Mouse (Mus musculus) midbrain, embryonic 16.5 days (tissue): ENCODE data around the gene Cbfb. TPM values are rescaled to one million over a fixed set of nuclear protein-coding genes. Genes with fewer than 3 reads are reported as not detected.
"Not testable (repeated sequence)": the region's sequence is repeated elsewhere in the genome, so short reads cannot be mapped to it uniquely, and the experiment has no call there.

ENCODE experiments used
- ATAC-seq: fragments of 200-750 bp; cut with Nextera tagmentation; 2 replicates; pipeline ENCODE4 v1.8.0; 2017; ENCODE audit warnings: moderate TSS enrichment
- H3K27ac ChIP-seq: fragments of 300-500 bp; sonication (generic); 2 replicates; pipeline ENCODE4 v1.5.1; 2014; ENCODE audit warnings: mild to moderate bottlenecking, low read length, mixed read lengths
- H3K27me3 ChIP-seq: fragments of 300-500 bp; sonication (generic); 2 replicates; pipeline ENCODE4 v1.6.1; 2014; ENCODE audit warnings: low read depth, low read length, mixed read lengths; ENCODE audit not compliant: control insufficient read depth, insufficient read depth
- H3K36me3 ChIP-seq: fragments of 300-500 bp; sonication (generic); 2 replicates; pipeline ENCODE4 v1.6.1; 2014; ENCODE audit warnings: mild to moderate bottlenecking, low read length, moderate library complexity, mixed read lengths; ENCODE audit not compliant: control insufficient read depth, insufficient read depth
- H3K4me1 ChIP-seq: fragments of 300-500 bp; sonication (generic); 2 replicates; pipeline ENCODE4 v1.6.1; 2014; ENCODE audit warnings: mild to moderate bottlenecking, low read length, mixed read lengths; ENCODE audit not compliant: control insufficient read depth, insufficient read depth
- H3K4me2 ChIP-seq: fragments of 300-500 bp; sonication (generic); 2 replicates; pipeline ENCODE4 v1.6.1; 2014; ENCODE audit warnings: mild to moderate bottlenecking, low read length, mixed read lengths
- H3K4me3 ChIP-seq: fragments of 300-500 bp; sonication (generic); 2 replicates; pipeline ENCODE4 v1.5.1; 2014; ENCODE audit warnings: low read depth, mild to moderate bottlenecking, low read length, moderate library complexity, mixed read lengths
- H3K9ac ChIP-seq: fragments of 300-500 bp; sonication (generic); 2 replicates; pipeline ENCODE4 v1.6.1; 2014; ENCODE audit warnings: low read depth, low read length, mixed read lengths
- H3K9me3 ChIP-seq: fragments of 300-500 bp; sonication (generic); replicated peaks from 2 replicates; pipeline ENCODE4 v1.6.1; 2014; ENCODE audit warnings: mild to moderate bottlenecking, low read length, mixed read lengths; ENCODE audit not compliant: control insufficient read depth, poor library complexity, severe bottlenecking
- WGBS: fragments of 180-500 bp; shearing (Covaris S2); extraction: QIAGEN DNeasy Blood & Tissue Kit; methylation state at CpG from one replicate; pipeline ENCODE4 v1.1.7; 2014; 5-methylcytosine and 5-hydroxymethylcytosine counted together
- polyA plus RNA-seq: library from polyadenylated mRNA; unstranded; fragments of >200 nt; fragmentation: Nextera tagmentation; extraction: Ambion mirVana; gene quantifications from 2 replicates; pipeline ENCODE4 v1.2.1, GENCODE M21; 2015

Cbfb gene
- polyA plus RNA-seq, 1 experiment from 2014 or later, result 19.7 TPM

DNA sequence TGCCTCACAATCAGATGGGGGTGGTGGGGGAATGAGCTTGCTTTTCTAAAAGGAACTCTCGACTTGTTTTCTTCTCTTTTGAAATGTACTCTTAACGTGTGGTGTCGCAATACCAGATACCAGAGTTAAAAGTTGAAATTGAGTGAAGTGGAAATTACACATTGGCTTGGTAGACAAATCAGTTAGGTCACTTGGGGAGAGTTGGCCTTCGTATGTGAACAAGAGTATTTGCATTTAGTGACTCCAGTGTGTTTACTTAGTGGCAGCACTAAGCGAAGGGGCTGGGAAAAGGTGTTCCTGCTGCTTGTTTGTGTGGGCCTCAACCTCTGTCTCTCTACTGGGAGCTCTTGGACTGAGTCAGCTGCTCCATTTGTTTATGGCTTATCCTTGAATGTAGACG is 55.4 kb downstream of the Cbfb start:
- 30% methylated on average over 6 of the region's 6 CpGs for WGBS
- Histone ChIP-seq H3K4me3 (peak overlapping the region; percentile 64), H3K27ac (no peak overlapping the region), H3K27me3 (no peaks in the 10 kb centered on the region), H3K9ac (peak overlapping the region; percentile 76), H3K36me3 (no peaks in the 10 kb centered on the region), H3K9me3 (no peaks in the 10 kb centered on the region), H3K4me2 (peak overlapping the region; percentile 78), H3K4me1 (peaks cover 14% of the 10 kb centered on the region)
- ATAC-seq, result no peak

DNA sequence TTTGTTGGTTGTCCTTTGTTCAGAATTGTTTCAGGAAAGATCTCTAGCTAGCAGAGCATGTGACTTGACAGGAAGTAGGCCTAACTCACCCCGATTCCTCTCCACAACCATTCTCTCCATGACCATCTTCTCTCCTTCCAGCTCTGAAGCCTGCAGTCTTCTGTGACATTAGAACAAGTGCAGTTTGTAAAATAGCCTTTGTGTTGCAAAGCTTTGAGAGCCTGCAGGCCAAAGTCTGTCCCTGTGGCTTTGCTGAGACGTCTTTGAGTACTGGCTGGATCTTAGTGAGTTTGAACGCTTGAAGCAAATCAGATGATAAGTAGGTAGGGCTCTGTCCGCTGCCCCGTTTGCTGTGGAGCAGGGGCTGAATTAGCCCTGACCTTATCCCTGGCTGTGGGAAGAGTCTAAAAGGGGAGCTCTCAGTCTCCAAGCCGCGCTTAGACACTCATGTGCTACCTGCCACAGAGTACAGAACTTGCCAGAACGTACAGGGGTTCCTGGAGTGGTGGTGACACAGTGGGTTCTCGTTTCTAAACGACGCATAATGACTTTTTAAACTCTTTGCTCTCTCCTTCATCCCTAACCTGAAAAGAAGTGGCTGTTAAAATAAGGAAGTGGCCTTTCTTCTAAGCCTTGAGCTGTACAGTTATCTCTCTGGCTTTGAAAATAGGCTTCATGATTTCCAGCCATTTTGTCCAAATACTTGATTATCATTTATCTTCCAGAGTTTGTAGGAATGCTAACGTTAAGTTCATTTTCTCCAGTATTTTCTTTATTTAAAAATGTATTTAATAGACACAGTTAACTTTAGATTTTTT is 61.2 kb downstream of the Cbfb start:
- Histone ChIP-seq H3K4me1 (no peaks in the 10 kb centered on the region), H3K27ac (no peak overlapping the region), H3K9ac (no peak overlapping the region), H3K4me3 (no peak overlapping the region), H3K27me3 (no peaks in the 10 kb centered on the region), H3K9me3 (no peaks in the 10 kb centered on the region), H3K36me3 (peaks cover 9% of the 10 kb centered on the region; the same call in 1 of the 2 replicates), H3K4me2 (no peak overlapping the region)
- WGBS, result 89% methylated on average over 12 of the region's 12 CpGs
- no peak for ATAC-seq

DNA sequence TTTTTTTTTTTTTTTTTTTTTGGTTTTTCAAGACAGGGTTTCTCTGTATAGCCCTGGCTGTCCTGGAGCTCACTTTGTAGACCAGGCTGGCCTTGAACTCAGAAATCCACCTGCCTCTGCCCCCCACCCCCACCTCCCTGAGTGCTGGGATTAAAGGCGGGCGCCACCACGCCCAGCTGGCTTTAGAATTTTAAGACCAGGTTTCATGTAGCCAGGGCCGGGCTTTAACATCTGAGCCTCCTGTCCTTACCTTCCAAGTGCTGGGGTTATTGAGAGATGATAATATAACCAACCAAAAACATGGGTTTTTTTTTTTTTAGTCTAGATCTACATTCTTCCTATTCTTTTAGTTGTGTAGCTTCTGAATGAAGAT is 61.8 kb downstream of the Cbfb start:
- not testable (repeated sequence) for H3K27me3 ChIP-seq, H3K27ac ChIP-seq, H3K9me3 ChIP-seq, H3K9ac ChIP-seq, H3K36me3 ChIP-seq, H3K4me1 ChIP-seq, H3K4me3 ChIP-seq, H3K4me2 ChIP-seq, ATAC-seq
- 98% methylated on average over 4 of the region's 4 CpGs for WGBS

DNA sequence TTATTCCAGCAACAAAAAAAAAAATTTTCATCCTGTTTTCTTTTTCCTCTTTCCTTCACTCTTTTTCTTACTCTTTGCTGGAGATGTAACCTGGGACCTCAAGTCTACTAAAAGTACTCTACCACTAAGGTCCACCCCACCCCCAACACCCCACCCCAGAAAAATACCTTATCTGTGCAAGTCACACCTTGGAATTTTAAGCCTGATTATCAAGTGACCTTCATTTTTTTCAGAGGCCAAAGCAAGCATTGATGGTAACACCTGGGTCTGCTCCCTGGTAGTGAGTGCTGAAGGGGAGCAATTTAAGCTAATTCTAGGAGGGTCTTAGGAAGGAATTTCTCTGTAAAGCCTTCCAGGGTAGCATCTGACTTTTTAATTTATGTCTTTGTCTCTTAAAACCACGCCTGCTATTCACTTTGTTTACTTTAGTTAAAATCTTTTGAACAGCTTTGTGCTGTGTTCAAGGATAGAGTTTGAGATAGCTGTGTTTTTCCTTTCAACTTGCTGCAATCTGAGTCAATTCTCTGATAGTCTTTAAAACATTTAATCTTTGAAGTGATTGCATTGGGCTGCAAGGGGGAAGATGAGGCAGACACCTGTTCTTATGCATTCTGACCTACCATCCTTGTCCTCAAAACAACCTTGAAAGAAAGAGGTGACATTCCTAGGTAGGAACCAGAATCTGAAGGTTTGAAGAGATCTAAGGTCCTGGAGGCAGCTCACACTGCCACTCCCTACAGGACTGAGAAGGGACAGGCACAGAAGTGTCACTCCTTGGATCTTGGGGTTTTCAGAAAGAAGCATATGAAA is 62.9 kb downstream of the Cbfb start:
- H3K36me3 ChIP-seq, result peaks cover 9% of the 10 kb centered on the region; the same call in 1 of the 2 replicates
- H3K9ac ChIP-seq, result no peak overlapping the region
- no peaks in the 10 kb centered on the region for H3K27me3 ChIP-seq
- H3K27ac ChIP-seq, result no peak overlapping the region
- no peaks in the 10 kb centered on the region for H3K4me1 ChIP-seq
- no peaks in the 10 kb centered on the region for H3K9me3 ChIP-seq
- WGBS, result 84% methylated on average over 1 of the region's 1 CpGs
- ATAC-seq, result no peak
- H3K4me2 ChIP-seq, result no peak overlapping the region
- no peak overlapping the region for H3K4me3 ChIP-seq

DNA sequence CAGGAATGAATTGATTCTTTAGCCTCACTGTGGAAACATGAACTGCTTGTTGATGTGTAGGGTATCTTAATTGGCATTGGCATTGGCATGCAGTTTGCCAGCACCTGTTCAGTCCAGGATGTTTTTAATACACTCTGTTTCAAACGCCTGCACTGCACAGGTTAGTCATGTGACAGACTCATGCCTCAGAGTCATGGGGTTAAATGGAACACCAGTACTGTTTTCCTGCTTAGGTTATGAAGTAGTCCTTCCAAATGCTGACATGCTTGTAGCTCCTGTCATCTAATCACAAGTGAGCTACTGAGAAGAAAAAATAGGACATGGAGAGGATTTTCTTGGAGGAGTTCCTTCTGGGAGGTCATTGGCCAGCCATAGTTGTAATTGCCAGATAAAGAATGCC is 64.7 kb downstream of the Cbfb start:
- 83% methylated on average over 1 of the region's 1 CpGs for WGBS

DNA sequence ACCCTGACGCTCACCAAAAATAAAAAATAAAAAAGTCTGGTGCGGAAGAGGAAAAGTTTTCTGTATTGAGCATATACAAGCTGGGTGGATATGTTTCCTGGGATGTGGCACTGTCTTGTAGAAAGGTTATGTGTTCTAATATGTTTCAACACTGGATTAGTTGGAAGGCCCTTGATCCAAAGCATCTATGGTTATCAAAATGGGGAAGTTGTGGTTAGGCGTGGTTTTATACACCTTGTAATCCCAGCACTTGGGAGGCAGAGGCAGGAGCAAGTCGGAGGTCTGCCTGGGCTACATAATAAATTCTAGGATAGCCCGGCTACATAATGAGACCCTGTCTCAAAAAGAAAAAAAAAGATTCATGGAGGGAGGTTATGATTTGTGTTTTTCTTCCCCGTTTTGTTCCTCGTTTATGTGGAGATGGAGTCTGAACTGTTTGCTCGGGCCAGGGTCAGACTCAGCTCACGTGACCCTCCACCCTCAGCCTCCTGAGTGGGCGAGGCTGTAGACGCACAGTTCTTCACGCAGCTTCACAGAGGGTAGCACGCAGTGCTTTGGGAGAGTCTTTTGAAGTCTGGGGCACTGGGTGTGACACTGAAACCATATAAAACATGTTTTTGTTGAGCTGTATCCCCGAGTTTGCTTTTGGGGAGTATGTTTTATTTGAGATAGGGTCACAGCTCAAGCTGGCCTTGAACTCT is 67.1 kb downstream of the Cbfb start:
- Histone ChIP-seq H3K9ac (no peak overlapping the region), H3K36me3 (peaks cover 29% of the 10 kb centered on the region), H3K4me1 (no peaks in the 10 kb centered on the region), H3K27me3 (no peaks in the 10 kb centered on the region), H3K4me2 (no peak overlapping the region), H3K27ac (no peak overlapping the region), H3K4me3 (no peak overlapping the region), H3K9me3 (no peaks in the 10 kb centered on the region)
- no peak for ATAC-seq
- WGBS, result 90% methylated on average over 14 of the region's 14 CpGs

More for the DNA sequence above, 64.7 kb downstream of the Cbfb start:
- Histone ChIP-seq H3K36me3 (peaks cover 19% of the 10 kb centered on the region), H3K4me1 (no peaks in the 10 kb centered on the region), H3K9ac (no peak overlapping the region), H3K27ac (no peak overlapping the region), H3K9me3 (no peaks in the 10 kb centered on the region), H3K4me3 (no peak overlapping the region), H3K27me3 (no peaks in the 10 kb centered on the region), H3K4me2 (no peak overlapping the region)
- ATAC-seq, result no peak

DNA sequence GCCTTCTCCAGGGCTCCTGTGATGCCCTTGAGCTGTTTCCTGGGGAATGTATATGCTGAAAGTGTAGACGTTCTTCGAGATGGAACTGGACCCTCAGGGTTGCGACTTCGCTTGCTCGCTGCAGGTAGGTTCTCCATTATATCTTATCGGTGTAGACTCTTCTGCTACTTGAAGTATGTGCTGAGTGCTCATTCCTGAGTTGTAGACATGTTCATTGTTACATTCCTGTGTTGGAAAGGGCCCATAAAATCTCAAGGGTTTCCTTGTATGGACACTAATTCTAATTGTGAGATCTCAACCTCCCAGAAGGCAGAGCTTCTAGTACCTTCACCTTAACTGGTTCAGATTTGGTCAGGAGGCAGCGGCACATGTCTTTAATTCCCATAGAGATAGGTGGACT is 70.5 kb downstream of the Cbfb start:
- ATAC-seq, result no peak
- H3K27ac ChIP-seq, result no peak overlapping the region
- H3K36me3 ChIP-seq, result peaks cover 27% of the 10 kb centered on the region
- no peaks in the 10 kb centered on the region for H3K4me1 ChIP-seq
- H3K9me3 ChIP-seq, result no peaks in the 10 kb centered on the region
- WGBS, result 96% methylated on average over 7 of the region's 7 CpGs
- no peaks in the 10 kb centered on the region for H3K27me3 ChIP-seq
- no peak overlapping the region for H3K4me3 ChIP-seq
- H3K9ac ChIP-seq, result no peak overlapping the region
- H3K4me2 ChIP-seq, result no peak overlapping the region

DNA sequence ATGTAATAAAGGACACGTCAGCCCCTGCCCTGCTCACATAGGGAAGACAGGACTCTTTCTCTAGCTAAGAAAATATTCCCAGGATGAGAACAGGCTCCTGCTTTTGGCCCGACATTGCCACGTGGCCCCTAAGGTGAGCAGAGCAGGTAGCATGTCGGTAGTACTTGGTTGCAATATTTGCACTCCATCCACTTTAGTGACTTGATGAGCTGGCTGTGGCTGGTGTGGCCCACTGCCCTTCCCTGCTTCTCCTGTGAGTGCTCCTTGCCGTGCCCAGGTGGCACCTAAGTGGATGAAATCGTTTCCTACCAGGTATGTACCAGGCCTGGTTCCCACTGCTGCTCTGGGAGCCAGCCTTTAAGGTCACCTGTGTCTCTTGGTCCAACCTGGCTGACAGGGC is 81.5 kb downstream of the Cbfb start:
- Histone ChIP-seq H3K4me1 (peaks cover 7% of the 10 kb centered on the region), H3K27me3 (peaks cover 10% of the 10 kb centered on the region), H3K36me3 (peaks cover 27% of the 10 kb centered on the region), H3K27ac (no peak overlapping the region), H3K4me2 (no peak overlapping the region), H3K4me3 (no peak overlapping the region), H3K9ac (no peak overlapping the region), H3K9me3 (no peaks in the 10 kb centered on the region)
- WGBS, result 96% methylated on average over 6 of the region's 6 CpGs
- no peak for ATAC-seq
